In the genomic region with DNA sequence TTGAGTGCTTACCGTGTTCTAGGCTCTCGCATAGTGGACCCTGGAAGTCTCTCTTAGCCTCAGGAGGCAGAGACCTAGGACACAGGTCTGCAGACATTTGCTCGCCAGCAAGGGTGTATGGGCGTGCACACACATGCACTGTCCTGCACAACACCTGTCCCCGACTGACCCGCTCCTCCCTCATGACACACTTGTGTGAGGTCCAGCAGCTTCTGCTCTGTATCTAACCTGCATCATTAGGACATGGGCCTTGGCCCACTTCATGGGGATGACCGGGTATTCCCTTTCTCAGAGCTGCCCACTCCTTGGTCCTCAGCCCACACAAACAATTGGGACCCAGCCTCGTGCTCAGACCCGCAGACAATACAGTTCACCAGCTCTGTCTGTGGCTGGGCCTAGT, we compare ENCODE assay signal across 21 mouse cellular contexts. TPM values are rescaled to one million over a fixed set of nuclear protein-coding genes. Genes with fewer than 3 reads are reported as not detected.
"Had no signal": no experiment of that assay in that cellular context is flagged by ENCODE, and none has a peak within 500 bp of the region (broad histone marks: within the 10 kb centered on the region; RNA-seq: fewer than 3 reads in every experiment).

No protein-coding gene starts in this region.

- H3K9ac ChIP-seq: limb, embryonic 12.5 days; limb, embryonic 15.5 days; liver, embryonic 15.5 days; lung, embryonic 15.5 days; midbrain, embryonic 13.5 days had no signal

- H3K9me3 ChIP-seq: limb, embryonic 15.5 days; liver, embryonic 15.5 days; lung, embryonic 15.5 days; midbrain, embryonic 10.5 days; midbrain, embryonic 13.5 days had no signal

- H3K36me3 ChIP-seq: limb, embryonic 12.5 days; limb, embryonic 15.5 days; liver, embryonic 15.5 days; lung, embryonic 15.5 days; midbrain, embryonic 10.5 days; midbrain, embryonic 13.5 days had no signal

- H3K4me2 ChIP-seq: limb, embryonic 12.5 days; limb, embryonic 15.5 days; liver, embryonic 15.5 days; lung, embryonic 15.5 days; midbrain, embryonic 13.5 days had no signal

- H3K4me1 ChIP-seq: liver, embryonic 15.5 days had no signal

- H3K27me3 ChIP-seq: liver, embryonic 15.5 days; lung, embryonic 15.5 days; midbrain, embryonic 13.5 days had no signal

- H3K4me3 ChIP-seq: limb, embryonic 12.5 days; limb, embryonic 15.5 days; liver, embryonic 15.5 days; lung, embryonic 15.5 days; megakaryocyte, embryonic 14.5 days; midbrain, embryonic 10.5 days; midbrain, embryonic 13.5 days had no signal

- DNase-seq: lung, adult 18-20 months; lung, postnatal 36 days; thymus, postnatal 25 days had no signal

- H3K27ac ChIP-seq: limb, embryonic 12.5 days; limb, embryonic 15.5 days; liver, embryonic 15.5 days; lung, embryonic 15.5 days; midbrain, embryonic 10.5 days; midbrain, embryonic 13.5 days had no signal

- ATAC-seq: midbrain, embryonic 13.5 days had no signal

RNA-seq across cellular contexts. Expression of a gene that starts 0.4 kb away (rescaled TPM):
- polyA plus RNA-seq: liver, embryonic 15.5 days; neural tube, embryonic 11.5 days had no signal

RNA-seq across cellular contexts. Expression of a gene that starts 11.1 kb away (rescaled TPM):
- total RNA-seq: layer of hippocampus, adult 18-20 months; layer of hippocampus, postnatal 14 days; left cerebral cortex, adult 8-10 months; left cerebral cortex, postnatal 14 days; left cerebral cortex, postnatal 4 days; midbrain, postnatal 0 days had no signal
- polyA plus RNA-seq: kidney, adult 2 months; kidney, embryonic 14.5 days; limb, embryonic 12.5 days; limb, embryonic 15.5 days; liver, embryonic 15.5 days; lung, embryonic 15.5 days; midbrain, embryonic 10.5 days; midbrain, embryonic 13.5 days; midbrain, postnatal 0 days; neural tube, embryonic 11.5 days; neural tube, embryonic 14.5 days; spleen, adult 2 months had no signal
